Mouse (Mus musculus): ENCODE data around the gene Pde1a.

DNA sequence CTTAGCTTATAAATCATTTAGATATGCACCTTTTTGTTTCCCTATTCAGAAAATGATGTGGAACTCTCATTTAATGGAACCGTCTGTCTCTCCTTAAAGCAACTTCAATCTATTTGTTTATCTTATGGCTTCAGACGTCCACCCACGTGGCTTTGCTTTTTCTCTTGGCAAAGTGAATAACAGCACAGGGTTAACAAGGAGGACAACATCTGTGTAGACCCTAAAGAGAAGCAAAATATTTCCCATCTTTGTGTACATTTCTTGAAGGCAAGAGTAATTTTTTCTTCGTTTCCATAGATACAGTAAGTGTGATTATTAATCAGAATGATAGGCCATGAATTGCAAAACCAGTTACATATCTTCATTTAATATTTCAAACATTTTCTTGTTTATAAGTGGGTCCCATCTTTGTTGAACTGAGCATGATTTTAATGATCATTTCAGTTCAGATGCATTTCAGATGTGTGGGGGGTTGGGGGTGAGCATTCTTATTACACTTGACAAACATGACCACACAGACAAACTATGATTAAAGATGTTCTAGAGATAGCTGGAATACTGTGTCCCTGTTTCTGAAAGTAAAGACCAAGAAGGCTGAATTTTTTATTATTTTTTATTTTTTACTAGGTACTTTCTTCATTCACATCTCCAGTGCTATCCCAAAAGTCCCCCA, 49.5 kb upstream of the Pde1a start:
- no peak for TF ChIP-seq MAX (IDR thresholded peaks at IDR 0.05)
- no peak for TF ChIP-seq CTCF (IDR thresholded peaks at IDR 0.05; ENCODE audit: control insufficient read depth, insufficient read depth, insufficient read length)
- TF ChIP-seq USF1 (IDR thresholded peaks at IDR 0.05; ENCODE audit: low read depth), result no peak
